9 mouse cellular contexts compared by ENCODE assay signal in genomic region chr17:73196139-73196538, GRCm38 (mm10).
DNase-seq lines count a peak whose midpoint lies in the region; ATAC-seq and TF ChIP-seq lines count a peak whose summit lies in the region.
"Had no signal": no experiment of that assay in that cellular context is flagged by ENCODE, and none has a peak within 500 bp of the region (broad histone marks: within the 10 kb centered on the region; RNA-seq: fewer than 3 reads in every experiment).

No protein-coding gene starts in this region.

- no peak for TF ChIP-seq POLR2A in heart, adult 2 months (IDR thresholded peaks at IDR 0.05; ENCODE audit: insufficient read depth, low read depth, low read length)

- H3K27ac ChIP-seq in heart, adult 2 months = no peak overlapping the region
- H3K27ac ChIP-seq in heart, embryonic 10.5 days = no peak overlapping the region
- no peak overlapping the region for H3K27ac ChIP-seq in heart, embryonic 12.5 days (ENCODE audit: poor library complexity, severe bottlenecking)
- H3K27ac ChIP-seq: neural tube, embryonic 12.5 days had no signal

- peak; percentile 59 for TF ChIP-seq CTCF in heart, adult 2 months (IDR thresholded peaks at IDR 0.05)

- 100% methylated on average over 1 of the region's 1 CpGs for WGBS in heart, adult 2 months
- WGBS in heart, embryonic 10.5 days = 85% methylated on average over 1 of the region's 1 CpGs
- WGBS in heart, embryonic 12.5 days = 92% methylated on average over 1 of the region's 1 CpGs

- no peaks in the 10 kb centered on the region for H3K79me2 ChIP-seq in heart, adult 2 months (replicated peaks; ENCODE audit: control insufficient read depth, insufficient read depth, low read length)

- H3K4me2 ChIP-seq in heart, embryonic 12.5 days = no peak overlapping the region
- H3K4me2 ChIP-seq: neural tube, embryonic 12.5 days had no signal

- H3K9me3 ChIP-seq in heart, embryonic 10.5 days = no peaks in the 10 kb centered on the region
- H3K9me3 ChIP-seq in heart, embryonic 12.5 days (replicated peaks) = no peaks in the 10 kb centered on the region
- H3K9me3 ChIP-seq: neural tube, embryonic 12.5 days had no signal

- DNase-seq in heart, adult 2 months = no peak
- DNase-seq in heart, embryonic 10.5 days (ENCODE audit: low spot score) = no peak
- DNase-seq in right cerebral cortex, postnatal 4 days = peak; percentile 35
- DNase-seq in right cerebral cortex, adult 2 months (ENCODE audit: low spot score in 2 of 2) = no peak
- peak; percentile 54 to 67 for DNase-seq in kidney, postnatal 4 days
- DNase-seq in thymus, postnatal 4 days = peak; percentile 85
- DNase-seq in left cerebral cortex, adult 9 months (ENCODE audit: low spot score in 2 of 2) = no peak

- no peaks in the 10 kb centered on the region for H3K36me3 ChIP-seq in heart, adult 2 months (ENCODE audit: control insufficient read depth, insufficient read depth, low read length)
- peaks cover 8% of the 10 kb centered on the region; the same call in 1 of the 2 replicates for H3K36me3 ChIP-seq in heart, embryonic 10.5 days
- H3K36me3 ChIP-seq in heart, embryonic 12.5 days = peaks cover 19% of the 10 kb centered on the region; the same call in 1 of the 2 replicates
- H3K36me3 ChIP-seq: neural tube, embryonic 12.5 days had no signal

- TF ChIP-seq EP300 in heart, adult 2 months (IDR thresholded peaks at IDR 0.05; ENCODE audit: insufficient read depth, low read depth, low read length) = no peak

- no peak overlapping the region for H3K9ac ChIP-seq in heart, adult 2 months (ENCODE audit: low read depth, low read length)
- no peak overlapping the region for H3K9ac ChIP-seq in heart, embryonic 12.5 days
- H3K9ac ChIP-seq: neural tube, embryonic 12.5 days had no signal

- intact Hi-C loops in heart, adult 2 months (cut with DNase I) = no loop called here

- H3K4me1 ChIP-seq in heart, adult 2 months (ENCODE audit: control insufficient read depth, insufficient read depth, low read length) = peaks cover 6% of the 10 kb centered on the region
- H3K4me1 ChIP-seq in heart, embryonic 10.5 days = peaks cover 14% of the 10 kb centered on the region
- peaks cover 25% of the 10 kb centered on the region for H3K4me1 ChIP-seq in heart, embryonic 12.5 days (replicated peaks)
- H3K4me1 ChIP-seq: neural tube, embryonic 12.5 days had no signal

- ATAC-seq in heart, embryonic 12.5 days (ENCODE audit: insufficient number of reproducible peaks, low FRiP score) = no peak

- H3K27me3 ChIP-seq in heart, adult 2 months (ENCODE audit: control insufficient read depth, insufficient read depth, low read length) = no peaks in the 10 kb centered on the region
- H3K27me3 ChIP-seq in heart, embryonic 10.5 days (ENCODE audit: insufficient read depth, poor library complexity, severe bottlenecking) = no peaks in the 10 kb centered on the region
- no peaks in the 10 kb centered on the region for H3K27me3 ChIP-seq in heart, embryonic 12.5 days (replicated peaks)
- H3K27me3 ChIP-seq: neural tube, embryonic 12.5 days had no signal

- H3K4me3 ChIP-seq in heart, adult 2 months = no peak overlapping the region
- H3K4me3 ChIP-seq in heart, embryonic 10.5 days = no peak overlapping the region
- no peak overlapping the region for H3K4me3 ChIP-seq in heart, embryonic 12.5 days
- H3K4me3 ChIP-seq: neural tube, embryonic 12.5 days had no signal

Comparison
In these comparisons a context has a peak if more than half of its experiments do, and no peak if none do; other contexts are left out.
1. DNase-seq: peak in right cerebral cortex, postnatal 4 days (single experiment), kidney, postnatal 4 days (2 of 2) and thymus, postnatal 4 days (single experiment); none in heart, adult 2 months (0 of 2), heart, embryonic 10.5 days (single experiment), right cerebral cortex, adult 2 months (0 of 2) and left cerebral cortex, adult 9 months (0 of 2).